Mouse (Mus musculus): ENCODE data around the gene Lgals3bp.

The Lgals3bp gene

DNA sequence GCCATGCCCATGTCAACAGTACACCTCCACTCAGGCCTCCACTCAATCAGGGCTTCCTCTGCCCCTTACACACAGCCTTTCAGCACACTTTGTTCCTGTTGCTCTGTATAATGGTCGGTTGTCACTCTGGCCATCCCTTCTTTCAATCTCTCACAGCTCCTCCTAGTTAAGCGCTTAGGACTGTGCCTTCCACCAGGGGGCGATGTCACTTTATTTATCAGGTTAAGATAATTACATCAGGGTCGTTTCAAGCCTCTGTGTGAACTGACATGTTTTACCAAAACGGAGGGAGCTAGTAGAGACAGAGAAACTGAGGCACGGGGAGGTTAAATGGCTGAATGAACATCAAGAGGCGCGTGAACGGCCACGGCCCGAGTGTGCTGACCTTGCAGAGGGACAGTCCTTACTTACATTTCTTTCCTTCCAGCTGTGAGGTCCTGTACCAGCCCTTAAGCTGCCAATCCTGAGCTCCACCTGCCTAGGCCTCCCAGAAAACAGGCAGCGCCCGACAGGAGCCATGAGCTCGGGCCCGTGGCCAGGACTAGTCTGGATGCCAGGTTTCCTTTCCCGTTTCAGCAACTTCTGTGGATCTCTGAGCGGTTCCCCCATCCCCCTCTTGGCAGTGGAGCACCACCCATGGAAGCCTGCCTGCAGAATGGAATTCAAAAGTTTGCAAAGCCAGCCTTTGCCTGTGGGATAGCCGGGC, 21.5 kb upstream of the Lgals3bp start:
- DNase-seq, result peak; percentile 86

DNA sequence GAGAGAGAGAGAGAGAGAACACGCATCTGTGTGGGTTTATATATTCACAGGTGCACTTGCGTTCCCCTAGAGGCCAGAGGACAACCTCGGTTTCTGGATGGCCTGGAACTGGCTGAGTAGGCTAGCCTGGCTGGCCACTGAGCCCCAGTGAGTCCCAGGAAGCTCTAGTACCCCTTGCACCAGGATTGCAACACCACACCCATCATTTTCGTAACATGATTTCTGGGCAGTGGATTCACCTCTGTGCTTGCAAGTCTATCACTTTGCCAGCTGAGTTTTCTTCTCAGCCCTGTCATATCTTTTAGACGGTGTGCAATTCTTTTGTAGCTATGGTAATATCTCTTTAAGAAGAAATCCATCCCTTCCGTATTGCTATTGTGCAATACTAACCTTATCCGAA, 18.4 kb upstream of the Lgals3bp start:
- no peak for DNase-seq

DNA sequence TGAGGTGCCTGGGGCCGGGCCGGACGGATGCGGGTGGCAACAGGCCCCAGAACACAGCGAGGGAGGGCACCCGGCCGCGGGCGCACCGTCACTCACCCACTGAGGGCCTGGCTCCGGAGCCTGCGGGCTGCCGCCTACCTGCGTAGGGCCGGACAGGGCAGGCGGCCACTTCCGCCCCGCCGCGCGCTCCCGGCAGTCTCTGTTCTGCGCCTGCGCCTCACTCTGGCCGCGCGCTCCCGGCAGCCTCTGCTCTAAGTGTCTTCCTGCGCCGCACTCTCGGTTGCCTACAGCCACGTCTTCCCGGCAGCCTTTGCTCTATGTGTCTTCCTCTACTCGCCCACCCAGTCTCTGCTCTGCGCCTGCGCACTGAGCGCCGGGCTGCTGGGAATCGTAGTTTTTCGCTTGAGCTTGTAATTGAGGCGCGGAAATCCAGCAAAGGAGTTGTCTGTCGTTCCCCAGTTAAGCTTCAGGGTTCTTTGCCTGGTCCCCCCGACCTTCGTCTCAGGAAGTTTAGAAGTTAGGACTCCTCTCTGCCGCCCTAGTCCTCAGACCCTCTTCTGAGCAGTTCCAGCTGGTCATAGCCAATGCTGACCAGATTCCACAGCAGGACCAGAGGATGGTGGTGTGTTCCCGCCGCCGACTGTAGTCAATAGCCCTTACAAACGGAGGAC, 17.1 kb upstream of the Lgals3bp start, which contains the start of gene Cant1:
TSS of gene Cant1 (minus strand) at position 253 of the 671 bp plus-strand sequence.
- DNase-seq, result peak; percentile 99

DNA sequence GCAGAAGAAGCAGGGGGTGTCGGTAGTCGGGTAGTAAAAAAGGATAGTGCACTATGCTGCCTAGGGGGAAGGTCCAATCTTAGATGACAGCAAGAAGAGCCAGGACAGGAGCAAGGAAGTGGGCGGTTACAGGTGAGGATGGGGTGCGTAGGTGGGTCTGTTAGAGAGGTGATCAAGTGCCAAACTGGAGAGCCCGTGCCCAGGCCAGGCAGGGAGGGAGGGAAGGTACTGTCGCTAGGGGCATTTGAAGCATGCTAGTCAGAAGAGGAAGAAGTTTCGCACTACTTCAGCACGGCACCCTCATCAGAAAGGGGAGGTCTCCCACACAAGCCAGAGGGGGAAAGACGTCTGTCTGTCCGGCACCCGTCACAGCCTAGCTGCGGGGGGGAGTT, 16.5 kb upstream of the Lgals3bp start:
- no peak for DNase-seq

DNA sequence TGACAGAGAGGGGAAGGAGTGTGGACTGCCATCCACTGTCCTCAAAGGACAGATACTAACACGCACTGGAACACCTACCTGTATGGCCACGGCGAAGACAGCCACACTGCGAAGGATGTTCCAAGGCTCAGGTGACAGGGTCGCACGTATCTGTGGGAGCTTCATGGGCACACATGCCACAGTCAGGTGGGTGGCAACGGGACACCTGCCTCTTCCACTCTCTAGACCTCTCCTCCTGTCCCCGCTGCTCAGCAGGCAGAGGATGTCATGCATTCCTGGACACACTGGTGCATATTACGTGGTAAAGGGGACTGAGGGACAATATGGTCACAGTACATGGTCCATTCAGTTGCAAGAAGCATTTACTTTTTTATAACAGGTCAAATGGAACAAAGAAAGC, 15.6 kb upstream of the Lgals3bp start:
- DNase-seq, result no peak

DNA sequence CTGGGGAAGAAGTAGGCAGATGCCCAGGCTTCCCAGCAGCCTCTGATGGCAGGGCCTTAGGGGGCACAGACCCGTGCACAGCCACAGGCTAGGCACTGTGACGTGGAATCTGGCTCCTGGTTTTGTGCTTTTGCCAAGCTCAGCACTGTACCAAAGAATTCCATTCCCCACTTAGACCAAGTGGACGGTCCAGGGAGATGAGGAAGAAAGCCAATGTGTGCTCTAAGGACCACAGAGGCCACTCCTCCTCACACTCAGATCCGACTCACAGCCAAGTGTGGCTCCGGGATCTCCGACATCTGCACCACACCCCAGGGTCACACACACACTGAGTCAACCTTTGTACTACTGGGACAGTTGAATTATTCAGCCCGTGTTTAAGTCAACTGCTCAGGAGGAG, 14.2 kb upstream of the Lgals3bp start:
- DNase-seq, result no peak

DNA sequence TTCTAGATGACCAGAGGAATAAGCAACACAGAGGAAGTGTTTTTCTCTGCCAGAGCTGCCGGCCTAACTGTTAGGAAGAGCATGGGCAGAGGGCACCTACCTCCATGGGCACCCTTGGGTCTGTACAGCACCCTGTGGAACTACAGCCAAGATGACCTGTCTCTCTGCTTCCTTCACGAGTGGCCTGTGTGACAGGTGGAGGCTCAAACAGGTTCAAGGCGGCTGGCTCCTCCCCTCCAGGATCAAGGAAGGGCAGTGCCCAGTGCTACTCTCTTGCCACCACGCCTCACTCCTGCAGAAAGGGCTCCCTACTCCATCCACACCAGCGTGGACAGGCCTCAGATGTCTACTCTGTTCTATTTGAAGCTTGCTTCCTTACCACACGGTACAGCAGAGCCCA, 13.7 kb upstream of the Lgals3bp start:
- DNase-seq, result no peak

DNA sequence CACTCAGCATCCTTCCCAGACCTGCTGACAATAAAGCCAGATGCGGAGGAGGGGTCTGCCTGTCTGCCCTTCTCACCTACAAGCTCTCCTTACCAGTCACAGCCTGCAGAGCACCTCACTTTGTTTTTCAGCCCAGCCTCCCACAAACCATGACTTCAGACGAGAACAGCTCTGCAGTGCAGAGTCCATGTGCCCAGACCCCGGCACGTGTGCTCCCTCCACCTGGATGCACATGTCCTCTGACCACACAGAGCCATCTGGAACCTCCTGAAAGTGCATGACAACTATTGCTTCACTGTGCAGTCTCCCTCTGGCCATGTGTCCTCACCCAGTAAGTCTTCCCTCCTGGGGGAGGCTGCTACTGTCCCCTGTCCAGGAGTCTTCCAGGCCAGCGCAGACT, 12.4 kb upstream of the Lgals3bp start:
- no peak for DNase-seq

DNA sequence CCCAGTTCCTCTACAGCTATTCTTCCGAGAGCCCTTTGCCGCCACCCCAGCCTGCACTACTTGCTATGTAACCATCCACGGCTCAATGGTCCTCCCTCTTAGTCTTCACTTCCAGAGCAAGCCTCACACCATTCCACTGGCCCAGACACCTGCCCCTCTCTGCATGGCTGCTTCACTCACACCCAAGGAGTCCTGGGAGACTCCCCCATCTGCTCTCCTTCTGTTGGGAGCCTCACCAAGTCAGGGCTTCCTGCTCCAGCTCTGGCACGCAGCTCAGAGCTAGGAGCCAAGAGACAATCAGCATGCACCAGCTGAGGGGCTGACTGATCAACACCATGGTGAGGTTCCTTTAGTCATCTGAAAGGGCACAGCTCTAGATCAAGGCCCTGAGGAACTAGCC, 11.2 kb upstream of the Lgals3bp start:
- DNase-seq, result no peak

DNA sequence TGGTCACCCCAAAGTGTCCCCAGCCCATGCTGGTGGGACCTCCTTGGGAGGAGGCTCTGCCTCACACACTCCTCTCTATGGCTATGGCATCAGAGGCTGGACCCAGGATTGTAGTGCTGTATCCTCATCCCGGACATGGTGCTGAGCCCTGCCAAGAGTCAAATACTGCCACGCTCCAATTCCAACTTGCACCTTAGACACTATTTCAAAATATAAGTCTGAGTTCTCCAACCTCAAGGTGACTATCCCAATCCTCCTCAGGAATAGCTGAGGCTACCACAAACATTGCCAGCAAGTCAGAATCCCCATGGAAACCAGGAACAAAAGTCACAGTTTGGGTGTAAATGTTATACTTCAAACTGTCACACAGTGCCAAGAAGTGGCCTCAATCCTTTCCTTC, 10.7 kb upstream of the Lgals3bp start:
- peak; percentile 44 for DNase-seq

DNA sequence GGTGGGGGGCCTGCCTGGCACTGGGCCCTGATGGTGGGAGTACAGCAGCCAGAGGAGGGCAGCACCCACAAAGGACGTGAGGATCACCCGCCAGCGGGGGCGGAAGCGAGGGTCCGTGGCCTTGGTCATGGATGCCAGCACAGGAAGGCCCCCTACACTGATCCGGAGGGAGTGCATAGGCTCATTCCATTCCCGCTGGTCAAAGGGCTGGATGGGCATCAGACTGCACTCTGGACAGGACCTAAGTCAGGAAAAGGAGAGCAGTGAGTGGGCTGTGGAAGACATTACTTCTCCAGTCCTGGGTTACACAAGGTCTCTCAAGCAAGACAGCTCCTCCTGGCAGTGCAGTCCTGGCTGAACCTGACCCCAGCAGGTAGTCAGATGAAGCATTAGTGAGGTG, 9.4 kb upstream of the Lgals3bp start:
- DNase-seq, result peak; percentile 65

DNA sequence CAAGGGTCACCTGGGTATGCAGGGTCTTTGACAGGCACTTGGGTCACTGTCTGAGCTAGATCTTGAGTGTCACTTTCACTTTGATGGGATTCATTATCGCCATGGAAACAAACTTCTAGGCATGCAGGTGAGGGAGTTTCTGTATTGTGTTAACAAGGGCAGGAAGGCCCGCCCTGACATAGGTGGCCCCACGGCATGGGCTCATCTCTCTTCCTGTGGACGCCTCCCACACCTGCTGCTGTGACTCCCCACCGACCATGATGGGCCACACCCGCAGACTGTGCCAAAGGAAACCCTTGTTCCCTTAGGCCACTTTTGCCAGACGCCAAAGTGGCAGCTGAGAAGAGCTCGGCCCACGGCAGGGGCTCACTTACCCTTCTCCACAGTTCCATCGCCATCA, 8.6 kb upstream of the Lgals3bp start:
- DNase-seq, result no peak

DNA sequence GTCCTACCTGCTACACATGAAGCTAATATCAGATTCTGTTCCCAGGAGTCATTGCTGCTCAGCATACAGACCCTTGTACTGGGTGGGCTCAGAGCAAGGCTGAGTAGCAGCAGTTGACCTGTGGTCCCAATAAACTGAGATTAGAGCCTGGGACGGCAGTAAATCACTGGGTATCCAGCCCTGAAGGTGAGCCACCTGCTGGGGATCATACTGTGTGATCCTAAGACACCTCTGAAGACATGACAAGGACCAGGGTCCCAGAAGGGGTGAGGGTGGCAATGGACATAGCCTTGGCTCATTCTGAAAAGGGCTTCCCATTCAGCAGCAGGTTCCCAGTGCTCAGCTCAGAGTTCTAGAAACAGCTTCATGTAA, 8.2 kb upstream of the Lgals3bp start:
- no peak for DNase-seq

DNA sequence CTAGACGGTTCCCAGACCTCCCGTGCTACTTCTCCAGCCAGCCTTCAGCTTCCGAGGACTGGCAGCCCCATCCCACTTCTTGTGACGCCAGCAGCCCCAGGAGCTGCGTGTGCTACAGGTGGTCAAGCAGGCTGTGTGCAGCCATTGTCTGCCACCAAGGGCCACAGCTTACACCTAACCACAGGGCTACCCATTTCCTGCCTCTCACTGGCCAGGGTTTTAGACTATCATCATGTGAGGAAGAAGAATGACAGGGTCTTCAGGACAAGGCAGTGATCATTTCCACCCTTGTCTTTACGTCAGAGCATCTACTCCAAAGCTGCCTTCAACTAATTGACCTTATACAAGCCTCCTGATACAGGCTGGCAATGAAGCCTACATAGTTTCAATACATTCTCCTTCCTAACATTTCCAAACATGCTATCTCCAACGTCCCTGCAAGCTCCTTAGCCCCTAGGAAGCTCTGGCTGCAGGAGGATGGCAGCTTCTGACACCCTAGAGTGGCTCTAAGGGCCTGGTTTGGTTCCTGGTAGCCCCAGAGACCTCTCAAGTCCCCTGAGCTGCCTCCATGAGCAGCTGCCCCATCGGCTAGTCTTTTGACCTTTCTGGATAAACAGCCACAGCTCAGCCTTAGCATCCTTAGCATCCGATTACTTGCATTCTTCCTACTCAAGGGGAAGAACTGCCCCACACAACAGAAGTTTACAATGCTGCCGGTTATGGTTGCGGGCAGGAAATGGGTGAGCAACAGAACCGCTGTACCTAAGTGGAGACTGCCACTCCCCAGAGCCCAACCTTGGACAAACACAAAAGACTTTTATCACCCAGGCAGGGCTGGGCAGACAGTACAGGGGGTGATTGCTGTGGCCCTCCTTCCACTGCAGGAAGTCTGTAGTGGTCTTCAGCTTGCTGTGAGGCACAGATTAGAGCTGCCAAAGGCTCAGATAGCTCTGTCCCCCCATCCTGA, 7.5 kb upstream of the Lgals3bp start:
- DNase-seq, result no peak

DNA sequence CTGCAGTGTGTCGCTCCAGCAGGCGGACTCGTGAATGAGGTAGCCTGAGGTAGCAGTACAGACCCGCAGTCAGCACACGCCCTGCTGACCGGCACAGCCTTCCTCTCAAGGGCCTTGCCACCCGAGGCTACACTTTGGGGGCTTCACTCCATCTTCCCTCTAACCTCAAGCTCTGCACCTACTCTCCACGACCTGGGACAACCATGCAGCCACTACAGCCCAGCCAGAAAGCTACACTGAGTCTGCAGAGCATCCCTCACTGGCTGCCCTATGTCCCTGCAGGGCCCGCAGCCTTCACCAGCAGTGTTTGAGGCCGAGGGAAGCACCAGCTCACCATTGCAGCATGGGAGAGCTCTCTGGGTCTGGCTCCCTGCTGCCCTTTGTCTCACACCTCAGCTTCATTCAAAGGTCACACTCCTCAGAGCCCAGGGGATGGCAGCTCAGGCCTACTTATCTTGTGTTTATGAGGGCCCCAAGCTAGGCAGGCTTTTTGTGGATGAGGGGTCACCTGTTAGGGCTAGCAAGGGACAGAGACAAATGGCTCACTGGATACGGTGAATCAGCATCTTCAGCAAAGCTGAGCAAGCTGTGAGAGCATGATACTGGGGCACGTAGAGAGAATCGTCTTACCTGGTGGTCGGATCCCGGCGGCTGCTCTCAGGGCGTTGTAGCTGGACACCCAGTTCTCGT, 6.3 kb upstream of the Lgals3bp start:
- no peak for DNase-seq

DNA sequence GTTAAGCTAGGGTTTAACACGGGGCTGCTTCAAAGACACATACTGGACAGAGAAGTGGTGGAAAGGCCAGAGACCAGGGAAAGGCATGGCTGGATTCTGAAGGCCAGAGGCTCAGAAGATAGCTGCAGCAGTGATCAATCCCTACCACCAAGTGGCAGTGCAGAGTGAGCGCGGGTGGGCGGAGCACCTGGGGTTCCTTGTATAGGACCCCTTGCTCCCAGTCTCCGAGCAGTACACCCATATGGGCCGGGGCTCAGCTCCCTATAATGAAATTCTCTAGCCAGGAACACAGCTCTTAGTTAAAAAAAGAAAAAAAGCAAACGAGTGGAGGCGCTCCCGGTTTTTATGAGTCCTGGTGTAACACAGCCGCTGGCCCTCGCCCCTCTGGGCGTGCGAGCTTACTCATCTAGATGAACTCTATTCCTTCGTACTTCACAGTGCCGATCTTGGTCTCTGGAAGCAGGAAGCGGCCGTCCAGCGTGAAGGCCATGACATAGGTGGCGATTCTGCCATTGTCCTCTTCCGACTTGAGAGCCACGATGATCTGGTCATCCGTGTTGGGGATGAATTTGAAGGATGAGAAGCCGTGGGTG, 5.5 kb upstream of the Lgals3bp start:
- no peak for DNase-seq

DNA sequence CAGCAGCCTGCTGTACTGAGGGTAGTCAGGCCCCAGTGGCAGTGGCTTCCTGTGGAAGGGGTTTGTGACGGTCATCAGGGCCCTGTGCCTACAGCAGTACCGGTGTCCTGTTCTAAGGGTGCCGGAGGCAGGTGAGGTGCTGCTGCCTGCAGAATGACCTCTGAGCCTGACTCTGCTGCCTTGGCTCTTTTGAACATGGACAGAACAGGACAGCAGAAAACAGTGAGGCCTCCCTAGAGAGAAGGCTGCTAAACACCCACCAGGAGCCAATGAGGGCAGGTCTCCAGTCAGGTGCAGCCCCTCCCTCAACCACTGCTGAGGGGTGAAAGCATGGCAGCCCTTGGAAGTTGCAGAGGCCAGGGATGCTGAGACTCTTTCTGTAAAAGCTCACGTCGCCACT, 4.6 kb upstream of the Lgals3bp start:
- DNase-seq, result no peak

DNA sequence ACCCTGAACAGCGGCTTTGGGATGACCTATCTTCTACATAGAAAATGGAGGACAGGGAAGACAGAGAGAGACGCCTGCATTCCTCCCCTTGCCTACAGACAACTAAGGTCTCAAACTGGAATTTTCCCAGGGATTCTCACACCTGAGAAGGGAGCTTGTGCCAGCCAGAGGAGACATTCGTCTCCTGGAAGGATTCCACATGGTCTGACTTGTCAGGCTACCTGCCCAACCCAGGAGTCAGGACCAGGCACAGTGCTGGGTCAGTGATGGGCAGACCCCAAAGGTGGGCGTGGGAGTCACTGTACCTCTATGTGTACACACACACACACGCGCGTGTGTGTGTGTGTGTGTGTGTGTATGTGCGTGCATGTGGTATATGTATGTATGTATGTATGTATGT, 3.4 kb upstream of the Lgals3bp start:
- DNase-seq, result no peak

DNA sequence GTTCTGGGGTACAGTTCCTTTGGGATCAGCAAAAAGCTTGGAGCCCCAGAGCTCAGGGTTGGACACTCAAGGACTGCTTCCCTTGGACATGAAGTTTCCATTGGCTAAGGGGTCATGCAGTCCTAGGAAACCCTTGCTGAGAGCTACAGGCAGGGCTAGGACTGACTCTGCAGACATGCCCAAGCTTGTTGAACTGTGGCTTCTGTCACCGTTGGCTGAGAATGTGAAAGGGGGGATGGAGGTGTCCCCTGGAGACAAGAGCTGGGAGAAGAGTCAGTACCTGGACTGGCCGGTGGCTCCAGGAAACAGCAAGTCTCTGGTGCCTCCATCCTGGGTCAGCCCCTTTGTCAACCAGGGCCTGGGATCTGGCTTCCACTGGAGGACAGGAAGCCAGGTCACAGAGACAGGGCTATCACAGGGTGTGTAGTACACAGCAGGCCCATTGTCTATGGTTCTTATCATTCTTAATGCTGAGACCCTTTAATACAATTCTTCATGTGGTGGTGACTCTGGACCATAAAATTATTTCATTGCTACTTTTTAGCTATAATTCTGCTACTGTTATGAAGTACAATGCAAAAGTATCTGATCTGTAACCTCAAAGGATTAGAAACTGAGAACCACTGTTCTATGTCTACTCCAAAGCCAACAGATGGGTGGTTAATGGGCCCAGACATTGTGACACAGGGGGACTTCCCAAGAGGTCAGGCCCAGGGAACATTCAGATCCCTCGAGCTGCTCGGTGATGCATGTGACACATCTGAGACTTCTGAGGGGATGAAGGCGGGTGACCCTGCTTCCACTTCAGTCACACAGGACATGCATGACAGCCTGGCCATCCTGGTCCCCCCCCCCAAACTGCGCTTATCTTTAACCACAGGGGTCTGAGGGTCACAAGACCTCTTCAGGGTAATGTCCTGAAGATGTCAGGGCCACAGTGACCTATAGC, 2.3 kb upstream of the Lgals3bp start:
- DNase-seq, result no peak

DNA sequence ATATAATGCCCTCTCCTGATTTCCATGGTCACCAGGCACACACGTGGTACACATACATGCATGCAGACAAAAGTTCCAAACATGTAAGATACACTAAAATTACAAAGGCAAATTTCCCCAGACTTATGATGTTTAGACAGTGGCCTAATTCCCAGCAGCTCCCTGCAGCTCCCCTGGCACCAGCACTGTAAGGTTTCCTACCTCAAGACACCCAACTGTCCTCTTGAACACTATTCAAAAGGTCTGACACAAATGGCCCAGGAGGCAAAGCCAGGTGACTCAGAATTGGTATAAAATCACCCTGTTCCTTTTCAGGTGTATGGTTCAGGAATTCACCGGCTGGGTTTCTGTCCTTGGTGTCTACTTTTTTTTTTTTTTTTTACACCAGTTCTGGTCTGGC, 1.3 kb upstream of the Lgals3bp start:
- no peak for DNase-seq

DNA sequence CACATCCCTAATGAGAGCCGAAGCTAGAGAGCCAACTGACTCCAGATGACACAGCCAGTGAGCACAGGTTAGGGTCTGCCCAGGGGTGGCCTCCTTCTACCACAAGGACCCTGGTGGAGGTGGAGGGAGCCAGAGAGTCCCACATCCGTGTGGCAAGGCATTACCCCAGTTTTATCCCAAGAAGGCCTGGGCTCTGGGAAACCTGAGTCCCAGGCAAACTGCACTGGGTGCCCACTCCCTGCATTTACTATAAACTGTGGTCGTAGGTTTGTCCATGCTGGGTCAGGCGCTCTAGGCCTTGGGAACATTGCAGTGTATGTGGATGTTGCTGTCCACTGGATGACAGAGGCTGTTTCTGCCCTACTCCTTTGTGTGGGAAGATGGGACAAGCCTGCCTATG, 697 bp downstream of the Lgals3bp start:
- no peak for DNase-seq

DNA sequence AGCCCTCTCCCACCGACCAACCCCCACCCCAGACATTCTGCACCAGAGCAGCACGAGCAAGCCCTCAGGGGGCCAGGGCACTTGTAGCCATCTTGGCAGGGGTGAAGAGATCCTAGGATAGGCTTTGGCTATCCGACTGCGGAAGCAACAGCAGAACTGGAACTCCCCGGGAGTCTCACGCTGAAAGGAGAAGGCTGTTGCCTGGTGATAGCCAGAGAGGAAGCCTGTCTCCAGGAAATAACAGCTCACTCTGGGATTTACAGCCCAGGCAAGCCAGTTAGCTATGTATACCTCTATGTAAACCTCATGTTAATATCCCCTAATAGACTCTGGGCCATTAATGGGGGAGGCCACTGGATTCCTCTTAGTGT, 1.3 kb downstream of the Lgals3bp start:
- no peak for DNase-seq

Data from kidney, postnatal 14 days (tissue).